Mouse (Mus musculus) MEL (cell line): ENCODE data around the gene Bcas3. TPM values are rescaled to one million over a fixed set of nuclear protein-coding genes. Genes with fewer than 3 reads are reported as not detected.

Source experiments
- DNase-seq: peaks from one replicate; pipeline ENCODE4 v3.0.0; 2011; ENCODE audit warnings: low read depth, low spot score
- H3K27ac ChIP-seq: 2 replicates; pipeline ENCODE4 v1.5.1; 2012; ENCODE audit warnings: low read depth, mild to moderate bottlenecking, control low read depth, low read length, moderate library complexity; ENCODE audit not compliant: control insufficient read depth
- H3K27me3 ChIP-seq, 2 experiments: fragments of 150-350 bp in 1 of 2; sonication (generic) in 1 of 2; 2 replicates each; pipeline ENCODE4 v1.6.1; 2012; ENCODE audit warnings: low read length in 2 of 2, mild to moderate bottlenecking in 2 of 2, improper control_type of control experiment in 1 of 2, moderate library complexity in 1 of 2; ENCODE audit not compliant: insufficient read depth in 2 of 2, control insufficient read depth in 1 of 2
- H3K36me3 ChIP-seq, 2 experiments: 2 replicates each; pipeline ENCODE4 v1.6.1; 2012 to 2014; ENCODE audit warnings: low read length in 2 of 2, improper control_type of control experiment in 1 of 2, inconsistent platforms in 1 of 2, mild to moderate bottlenecking in 1 of 2; ENCODE audit not compliant: insufficient read depth in 2 of 2, control insufficient read depth in 1 of 2
- H3K4me1 ChIP-seq, 2 experiments: fragments of 150-350 bp in 1 of 2; sonication (generic) in 1 of 2; 2 replicates each; pipeline ENCODE4 v1.6.1; 2012; ENCODE audit warnings: low read length in 2 of 2, improper control_type of control experiment in 1 of 2, mild to moderate bottlenecking in 1 of 2; ENCODE audit not compliant: insufficient read depth in 2 of 2, control insufficient read depth in 1 of 2
- H3K4me3 ChIP-seq, 2 experiments: fragments of 150-350 bp in 1 of 2; sonication (generic) in 1 of 2; 2 replicates each; pipeline ENCODE4 v1.5.1; 2012; ENCODE audit warnings: low read depth in 2 of 2, low read length in 2 of 2, mild to moderate bottlenecking in 2 of 2, moderate library complexity in 2 of 2, control low read depth in 1 of 2, improper control_type of control experiment in 1 of 2; ENCODE audit not compliant: control insufficient read depth in 1 of 2, insufficient read depth in 1 of 2
- H3K79me2 ChIP-seq: 2 replicates; pipeline ENCODE4 v1.6.1; 2012; ENCODE audit warnings: mild to moderate bottlenecking, low read length, moderate library complexity; ENCODE audit not compliant: control insufficient read depth, poor library complexity, insufficient read depth
- H3K9ac ChIP-seq: 2 replicates; pipeline ENCODE4 v1.6.1; 2012; ENCODE audit warnings: low read depth, mild to moderate bottlenecking, control low read depth, low read length, moderate library complexity; ENCODE audit not compliant: control insufficient read depth, poor library complexity, severe bottlenecking
- H3K9me3 ChIP-seq: fragments of 150-350 bp; sonication (generic); replicated peaks from 2 replicates; pipeline ENCODE4 v1.6.1; 2012; ENCODE audit warnings: mild to moderate bottlenecking, low read length, improper control_type of control experiment, moderate library complexity; ENCODE audit not compliant: insufficient read depth
- BHLHE40 ChIP-seq: IDR thresholded peaks from 2 replicates; pipeline ENCODE4 v1.6.1; 2012; ENCODE audit warnings: low read depth, mild to moderate bottlenecking, inconsistent platforms, low read length, improper control_type of control experiment, borderline replicate concordance
- CHD1 ChIP-seq: IDR thresholded peaks from 2 replicates; pipeline ENCODE4 v1.6.1; 2012; ENCODE audit warnings: low read depth, mild to moderate bottlenecking, inconsistent platforms, low read length, improper control_type of control experiment
- CTCF ChIP-seq, 3 experiments: IDR thresholded peaks in 2 of 3; conservative IDR thresholded peaks in 1 of 3; 2 replicates each; pipeline ENCODE4 v1.5.1; 2011 to 2012; ENCODE audit warnings: low read length in 3 of 3, low read depth in 2 of 3, mild to moderate bottlenecking in 2 of 3, improper control_type of control experiment in 1 of 3, inconsistent platforms in 1 of 3, mixed read lengths in 1 of 3, moderate library complexity in 1 of 3; ENCODE audit not compliant: control insufficient read depth in 1 of 3, insufficient read depth in 1 of 3, poor library complexity in 1 of 3, severe bottlenecking in 1 of 3
- ETS1 ChIP-seq: IDR thresholded peaks from 2 replicates; pipeline ENCODE4 v1.6.1; 2012; ENCODE audit warnings: low read depth, mild to moderate bottlenecking, inconsistent platforms, low read length, improper control_type of control experiment, moderate library complexity
- GABPA ChIP-seq: IDR thresholded peaks from 2 replicates; pipeline ENCODE4 v1.6.1; 2012; ENCODE audit warnings: low read depth, mild to moderate bottlenecking, inconsistent platforms, low read length, improper control_type of control experiment, moderate library complexity
- GATA1 ChIP-seq: IDR thresholded peaks from 2 replicates; pipeline ENCODE4 v1.6.1; 2011; ENCODE audit warnings: low read depth, low read length, improper control_type of control experiment
- HCFC1 ChIP-seq: IDR thresholded peaks from 2 replicates; pipeline ENCODE4 v1.6.1; 2012; ENCODE audit warnings: low read depth, mild to moderate bottlenecking, inconsistent platforms, low read length, improper control_type of control experiment, moderate library complexity
- JUND ChIP-seq: IDR thresholded peaks from 2 replicates; pipeline ENCODE4 v1.6.1; 2011; ENCODE audit warnings: low read depth, mild to moderate bottlenecking, improper control_type of control experiment, low read length
- MAX ChIP-seq: IDR thresholded peaks from 2 replicates; pipeline ENCODE4 v1.6.1; 2011; ENCODE audit warnings: low read length, improper control_type of control experiment
- MAZ ChIP-seq: IDR thresholded peaks from 2 replicates; pipeline ENCODE4 v1.6.1; 2012; ENCODE audit warnings: low read depth, mild to moderate bottlenecking, inconsistent platforms, low read length, improper control_type of control experiment
- MXI1 ChIP-seq: IDR thresholded peaks from 2 replicates; pipeline ENCODE4 v1.6.1; 2011; ENCODE audit warnings: mild to moderate bottlenecking, low read depth, low read length, improper control_type of control experiment
- MYB ChIP-seq: IDR thresholded peaks from 2 replicates; pipeline ENCODE4 v1.6.1; 2011; ENCODE audit warnings: mild to moderate bottlenecking, low read depth, low read length, improper control_type of control experiment
- MYC ChIP-seq: IDR thresholded peaks from 2 replicates; pipeline ENCODE4 v1.6.1; 2011; ENCODE audit warnings: low read depth, mild to moderate bottlenecking, low read length, improper control_type of control experiment, moderate library complexity
- NRF1 ChIP-seq: IDR thresholded peaks from 2 replicates; pipeline ENCODE4 v1.6.1; 2014; ENCODE audit warnings: low read depth, mild to moderate bottlenecking, inconsistent platforms, low read length, improper control_type of control experiment, moderate library complexity; ENCODE audit not compliant: poor library complexity, insufficient read depth, severe bottlenecking
- POLR2A ChIP-seq, 2 experiments: IDR thresholded peaks; 2 replicates each; pipeline ENCODE4 v1.6.1; 2011 to 2012; ENCODE audit warnings: low read length in 2 of 2, mild to moderate bottlenecking in 2 of 2, control low read depth in 1 of 2, improper control_type of control experiment in 1 of 2, low read depth in 1 of 2, moderate library complexity in 1 of 2; ENCODE audit not compliant: control insufficient read depth in 1 of 2, insufficient read depth in 1 of 2, poor library complexity in 1 of 2
- POLR2AphosphoS2 ChIP-seq: IDR thresholded peaks from 2 replicates; pipeline ENCODE4 v1.6.1; 2011; ENCODE audit warnings: low read length, improper control_type of control experiment
- RAD21 ChIP-seq: IDR thresholded peaks from 2 replicates; pipeline ENCODE4 v1.6.1; 2011; ENCODE audit warnings: mild to moderate bottlenecking, low read depth, low read length, improper control_type of control experiment
- RCOR1 ChIP-seq: IDR thresholded peaks from 2 replicates; pipeline ENCODE4 v1.6.1; 2012; ENCODE audit warnings: low read depth, mild to moderate bottlenecking, inconsistent platforms, low read length, improper control_type of control experiment
- SMC3 ChIP-seq: IDR thresholded peaks from 2 replicates; pipeline ENCODE4 v1.6.1; 2011; ENCODE audit warnings: low read depth, low read length, improper control_type of control experiment
- TAL1 ChIP-seq: IDR thresholded peaks from 2 replicates; pipeline ENCODE4 v1.6.1; 2012; ENCODE audit warnings: mild to moderate bottlenecking, inconsistent platforms, low read length, moderate library complexity, mixed read lengths
- TCF12 ChIP-seq: IDR thresholded peaks from 2 replicates; pipeline ENCODE4 v1.6.1; 2014; ENCODE audit warnings: low read depth, mild to moderate bottlenecking, inconsistent platforms, low read length, improper control_type of control experiment, moderate library complexity
- USF2 ChIP-seq, 2 experiments: IDR thresholded peaks; 2 replicates each; pipeline ENCODE4 v1.6.1; 2011 to 2012; ENCODE audit warnings: improper control_type of control experiment in 2 of 2, low read length in 2 of 2, borderline replicate concordance in 1 of 2, inconsistent platforms in 1 of 2, low read depth in 1 of 2, mild to moderate bottlenecking in 1 of 2; ENCODE audit not compliant: insufficient read depth in 1 of 2
- ZC3H11A ChIP-seq: IDR thresholded peaks from 2 replicates; pipeline ENCODE4 v1.6.1; 2012; ENCODE audit warnings: low read depth, mild to moderate bottlenecking, inconsistent platforms, low read length, improper control_type of control experiment
- ZKSCAN1 ChIP-seq: IDR thresholded peaks from 2 replicates; pipeline ENCODE4 v1.6.1; 2012; ENCODE audit warnings: low read depth, mild to moderate bottlenecking, inconsistent platforms, low read length, improper control_type of control experiment, moderate library complexity
- ZNF384 ChIP-seq: IDR thresholded peaks from 2 replicates; pipeline ENCODE4 v1.6.1; 2012; ENCODE audit warnings: low read depth, mild to moderate bottlenecking, inconsistent platforms, low read length, improper control_type of control experiment
- polyA plus RNA-seq, 2 experiments: library from polyadenylated mRNA; stranded (reverse) in 1 of 2; unstranded in 1 of 2; fragments of >175 nt in 1 of 2; fragments of >200 nt in 1 of 2; gene quantifications; 2 replicates each; pipeline versions ENCODE4 v1.2.1 to v1.2.4; 2012; ENCODE audit warnings: low replicate concordance in 2 of 2, low read depth in 1 of 2; ENCODE audit not compliant: insufficient read length in 2 of 2, insufficient read depth in 1 of 2, missing spikeins in 1 of 2
- total RNA-seq: library from RNA; depleted of rRNA; stranded (reverse); fragments of 300-350 nt; gene quantifications from 2 replicates; pipeline ENCODE4 v1.2.3, GENCODE M21; 2012

Gene Bcas3
- total and polyA plus RNA-seq, 3 experiments, result 8.6 to 14.7 TPM; not detected in 1

- no peak for TF ChIP-seq GABPA
- no peak for TF ChIP-seq JUND
- TF ChIP-seq MAX, result no peak
- no peak for TF ChIP-seq MXI1
- no peak for TF ChIP-seq NRF1
- no peak for TF ChIP-seq CTCF (IDR thresholded peaks at IDR 0.05 in 2 of 3, conservative IDR thresholded peaks at IDR 0.05 in 1 of 3; ENCODE audit: control insufficient read depth in 1 of 3, insufficient read depth in 1 of 3, low read depth in 2 of 3, low read length in 3 of 3, poor library complexity in 1 of 3, severe bottlenecking in 1 of 3)
- no peak for TF ChIP-seq BHLHE40
- no peak for TF ChIP-seq ZKSCAN1
- no peak overlapping the region for H3K9ac ChIP-seq
- no peak overlapping the region for H3K4me3 ChIP-seq
- no peaks in the 10 kb centered on the region for H3K4me1 ChIP-seq
- H3K27ac ChIP-seq, result no peak overlapping the region
- no peaks in the 10 kb centered on the region for H3K36me3 ChIP-seq
- H3K9me3 ChIP-seq, result no peaks in the 10 kb centered on the region
- H3K79me2 ChIP-seq, result no peaks in the 10 kb centered on the region
- H3K27me3 ChIP-seq, result no peaks in the 10 kb centered on the region
- no peak for DNase-seq
These were observed 427.3 kb downstream of the Bcas3 start for GRCm38 (mm10) chr11:85780303-85780702.

DNA sequence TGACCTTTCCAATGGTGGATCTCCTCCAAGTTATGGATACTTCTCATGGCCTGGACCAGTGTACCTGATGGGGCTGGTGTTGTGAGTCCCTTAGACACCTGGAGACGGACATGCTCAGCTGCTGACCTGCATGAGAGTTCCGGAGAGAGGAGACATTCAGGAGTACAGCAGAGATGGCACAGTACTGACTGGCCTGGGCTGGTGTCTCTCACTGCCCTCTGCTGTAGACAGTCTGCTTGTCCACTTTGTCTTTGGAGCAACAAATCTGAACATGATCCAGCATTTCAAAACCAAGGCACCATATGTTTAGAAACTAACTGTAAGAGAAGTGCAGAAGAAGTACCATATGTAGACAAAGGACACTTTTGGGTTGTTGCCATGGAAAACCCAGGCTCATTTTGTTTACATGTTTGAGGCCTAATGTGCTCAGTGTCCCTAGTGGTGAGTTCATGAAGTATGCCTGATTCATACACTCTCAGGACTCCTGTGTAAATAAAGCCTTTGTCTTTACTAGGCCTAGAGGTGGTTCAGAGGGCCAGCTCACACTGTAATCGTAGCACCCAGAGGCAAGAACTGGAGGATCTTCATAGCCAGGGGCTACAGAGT, 433.2 kb downstream of the Bcas3 start:
- peak; percentile 20; the same call in 1 of the 2 replicates for TF ChIP-seq SMC3
- no peak for TF ChIP-seq TAL1
- TF ChIP-seq MAZ, result no peak
- TF ChIP-seq CTCF (IDR thresholded peaks at IDR 0.05 in 2 of 3, conservative IDR thresholded peaks at IDR 0.05 in 1 of 3; ENCODE audit: control insufficient read depth in 1 of 3, insufficient read depth in 1 of 3, low read depth in 2 of 3, low read length in 3 of 3, poor library complexity in 1 of 3, severe bottlenecking in 1 of 3), result peak in 2 of 3 experiments; percentile 28 to 40; a peak in 3 of 6 replicates
- TF ChIP-seq CHD1, result no peak
- no peak for TF ChIP-seq GATA1
- TF ChIP-seq RAD21, result peak; percentile 9
- H3K27ac ChIP-seq, result no peak overlapping the region
- no peak overlapping the region for H3K9ac ChIP-seq
- DNase-seq, result peak; percentile 47
- H3K36me3 ChIP-seq, result no peaks in the 10 kb centered on the region
- H3K27me3 ChIP-seq, result no peaks in the 10 kb centered on the region
- H3K9me3 ChIP-seq, result no peaks in the 10 kb centered on the region
- no peaks in the 10 kb centered on the region for H3K4me1 ChIP-seq
- H3K79me2 ChIP-seq, result no peaks in the 10 kb centered on the region
- H3K4me3 ChIP-seq, result no peak overlapping the region

- Histone ChIP-seq H3K27ac (no peak overlapping the region), H3K4me3 (no peak overlapping the region), H3K36me3 (no peaks in the 10 kb centered on the region), H3K27me3 (no peaks in the 10 kb centered on the region), H3K79me2 (no peaks in the 10 kb centered on the region), H3K9ac (no peak overlapping the region), H3K4me1 (no peaks in the 10 kb centered on the region), H3K9me3 (no peaks in the 10 kb centered on the region)
- no peak for DNase-seq
- TF ChIP-seq ZNF384 (no peak), TCF12 (no peak), RCOR1 (no peak), GATA1 (no peak), USF2 (IDR thresholded peaks at IDR 0.05; ENCODE audit: borderline replicate concordance in 1 of 2, insufficient read depth in 1 of 2, low read depth in 1 of 2, low read length in 2 of 2) (no peak), MYB (no peak), POLR2AphosphoS2 (no peak), NRF1 (no peak), MYC (no peak), POLR2A (IDR thresholded peaks at IDR 0.05; ENCODE audit: control insufficient read depth in 1 of 2, insufficient read depth in 1 of 2, low read depth in 1 of 2, low read length in 2 of 2, poor library complexity in 1 of 2) (no peak), HCFC1 (no peak), ETS1 (no peak), MAZ (no peak), ZC3H11A (no peak), GABPA (no peak), CHD1 (no peak), MAX (no peak), JUND (no peak)
These were observed 436.8 kb downstream of the Bcas3 start for GRCm38 (mm10) chr11:85789750-85790149.
